Comparison of ENCODE assay signal across 7 mouse cellular contexts in genomic region chr17:67667981-67668380, GRCm38 (mm10). TPM values are rescaled to one million over a fixed set of nuclear protein-coding genes. Genes with fewer than 3 reads are reported as not detected.
DNase-seq lines count a peak whose midpoint lies in the region; ATAC-seq and TF ChIP-seq lines count a peak whose summit lies in the region.

No protein-coding gene starts in this region.

- H3K4me1 ChIP-seq in lung, postnatal 0 days (ENCODE audit: insufficient read depth, low read depth, low read length), result no peaks in the 10 kb centered on the region

- WGBS in lung, postnatal 0 days, result 13% methylated on average over 3 of the region's 3 CpGs

- H3K4me2 ChIP-seq in lung, postnatal 0 days (replicated peaks; ENCODE audit: low read depth, low read length), result no peak overlapping the region

- no peaks in the 10 kb centered on the region for H3K36me3 ChIP-seq in lung, postnatal 0 days (ENCODE audit: insufficient read depth, low read length)

- no peak overlapping the region for H3K9ac ChIP-seq in lung, postnatal 0 days (replicated peaks; ENCODE audit: low read depth)

- peak; percentile 92 for TF ChIP-seq CTCF in layer of hippocampus, adult 2 months (conservative IDR thresholded peaks at IDR 0.05)
- peak; percentile 93 for TF ChIP-seq CTCF in lung, postnatal 0 days (IDR thresholded peaks at IDR 0.05)

- no peaks in the 10 kb centered on the region for H3K27me3 ChIP-seq in lung, postnatal 0 days (replicated peaks; ENCODE audit: insufficient read depth, low read length)

- H3K9me3 ChIP-seq in lung, postnatal 0 days (ENCODE audit: low read length), result no peaks in the 10 kb centered on the region

- intact Hi-C loops in heart, postnatal 36 days (cut with DNase I), result loop anchor here (5.0 to 10.0 kb wide), 4 partner anchors 316 to 1091 kb away; partner anchors contain the start of gene Ptprm

- TF ChIP-seq EP300 in lung, postnatal 0 days (IDR thresholded peaks at IDR 0.05), result no peak

- peak; percentile 58 for ATAC-seq in lung, postnatal 0 days

- no peak overlapping the region for H3K4me3 ChIP-seq in layer of hippocampus, adult 2 months
- no peak overlapping the region for H3K4me3 ChIP-seq in lung, postnatal 0 days (ENCODE audit: low read depth, low read length)

- H3K27ac ChIP-seq in layer of hippocampus, adult 2 months, result no peak overlapping the region
- no peak overlapping the region for H3K27ac ChIP-seq in lung, postnatal 0 days (ENCODE audit: low read length)

- DNase-seq in ES-CJ7 (ENCODE audit: low read depth, low spot score), result peak; percentile 60
- peak; percentile 11 for DNase-seq in WW6 (ENCODE audit: low read depth, low spot score)
- peak; percentile 60 for DNase-seq in embryo, embryonic 11.5 days (ENCODE audit: low read depth, low spot score)
- peak; percentile 62 to 74 for DNase-seq in heart, postnatal 36 days
- DNase-seq in layer of hippocampus, adult 2 months (ENCODE audit: low spot score in 2 of 2), result peak; percentile 42 to 68
- DNase-seq in lung, postnatal 0 days (ENCODE audit: low spot score), result peak; percentile 78
- DNase-seq in right cerebral cortex, postnatal 10 days (ENCODE audit: low spot score in 2 of 2), result peak; percentile 69 to 80

RNA-seq across cellular contexts. Expression of gene Lama1, which starts 29.1 kb away (rescaled TPM):
- under 1 TPM; 0.42 to 0.84 TPM for total RNA-seq in heart, postnatal 36 days (2021)
- total RNA-seq in layer of hippocampus, adult 2 months (2021), result 1 to 10 TPM; 3.9 to 4.9 TPM
- 0.56 and 0.80 TPM in 2 replicates for polyA plus RNA-seq in lung, postnatal 0 days (2015; fragmentation: Nextera tagmentation; extraction: Ambion mirVana)

RNA-seq across cellular contexts. Expression of gene Lrrc30, which starts 35.5 kb away (rescaled TPM):
- total RNA-seq in heart, postnatal 36 days (2021), result under 1 TPM; 0.28 to 0.68 TPM
- not detected for total RNA-seq in layer of hippocampus, adult 2 months (2021)
- not detected in 2 replicates for polyA plus RNA-seq in lung, postnatal 0 days (2015; fragmentation: Nextera tagmentation; extraction: Ambion mirVana)

Comparison
In these comparisons a context has a peak if more than half of its experiments do, and no peak if none do; other contexts are left out.
1. DNase-seq: peak in every context shown above with its lines; median percentile 78 in lung, postnatal 0 days; 74 in right cerebral cortex, postnatal 10 days; 68 in heart, postnatal 36 days; 60 in ES-CJ7; 60 in embryo, embryonic 11.5 days; 55 in layer of hippocampus, adult 2 months; 11 in WW6.